Mouse (Mus musculus) v-Abl transformed pro-B cells (cell line): ENCODE results near the gene Cdh4.

ENCODE experiments used
- in situ Hi-C, 2 experiments: fragments of 400-800 bp; cut with MboI; formaldehyde crosslinking; loops; one replicate each; pipeline ENCODE4 v1.15.1; 2025; ENCODE audit not compliant: unreplicated experiment in 2 of 2

Gene Cdh4

DNA sequence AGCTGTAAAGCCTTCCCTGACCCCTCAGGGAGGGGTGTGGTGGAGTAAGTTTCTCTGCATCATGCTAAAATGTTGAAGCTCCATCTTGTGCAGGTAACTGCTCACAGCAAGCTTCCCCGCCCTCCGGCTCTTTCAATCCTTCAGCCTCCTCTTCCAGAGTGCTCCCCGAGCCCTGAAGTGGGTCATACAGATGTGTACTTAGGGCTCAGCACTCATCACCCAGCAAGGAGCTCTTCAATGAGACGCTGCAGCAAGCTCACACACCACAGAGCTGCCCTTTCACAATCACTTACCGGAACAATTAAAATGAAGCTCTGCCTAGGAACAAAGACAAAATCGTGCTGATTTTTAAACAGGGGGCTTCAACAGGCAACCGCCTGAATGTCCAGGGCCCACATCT lies 393.3 kb downstream of the Cdh4 start:
- in situ Hi-C loops, result no loop called here

DNA sequence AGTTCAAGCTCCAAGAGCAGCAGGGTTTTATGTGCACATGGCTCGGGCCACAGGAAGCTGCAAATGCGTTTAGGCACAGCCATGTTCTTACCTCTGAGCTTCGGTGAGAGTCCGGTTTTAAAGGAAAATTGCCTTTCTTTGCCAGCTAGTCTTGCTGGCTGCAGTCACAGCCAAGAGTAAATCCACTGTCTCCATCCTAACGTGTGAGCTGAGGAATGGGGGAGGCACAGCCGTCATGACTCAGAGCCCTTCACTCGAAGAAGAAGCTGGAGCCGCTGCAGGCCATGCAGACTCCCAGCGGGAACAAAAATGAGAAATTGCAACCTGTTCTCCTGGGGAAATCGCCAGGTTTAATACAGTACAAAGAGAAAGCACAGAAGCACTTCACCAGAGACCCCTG lies 395.0 kb downstream of the Cdh4 start:
- in situ Hi-C loops, result no loop called here

DNA sequence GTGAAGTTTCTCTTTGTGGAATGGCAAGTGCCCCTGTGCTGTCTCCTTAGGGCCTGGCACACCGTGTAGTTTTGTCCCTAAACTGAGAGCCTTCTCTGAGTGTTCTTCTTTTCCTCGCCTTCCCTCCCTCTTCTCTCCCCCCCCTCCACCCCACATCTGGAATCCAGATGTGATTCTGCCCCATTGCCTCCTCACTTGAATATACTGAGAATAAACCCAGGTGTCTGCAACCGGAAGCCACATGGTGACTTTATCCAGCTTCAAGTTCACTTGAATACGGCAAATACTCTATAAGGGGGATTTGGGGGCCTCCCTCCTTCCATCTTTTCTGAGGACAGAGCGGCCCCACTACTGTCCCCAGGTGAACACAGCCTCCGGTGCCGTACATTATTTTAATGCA lies 395.8 kb downstream of the Cdh4 start:
- in situ Hi-C loops, result no loop called here

DNA sequence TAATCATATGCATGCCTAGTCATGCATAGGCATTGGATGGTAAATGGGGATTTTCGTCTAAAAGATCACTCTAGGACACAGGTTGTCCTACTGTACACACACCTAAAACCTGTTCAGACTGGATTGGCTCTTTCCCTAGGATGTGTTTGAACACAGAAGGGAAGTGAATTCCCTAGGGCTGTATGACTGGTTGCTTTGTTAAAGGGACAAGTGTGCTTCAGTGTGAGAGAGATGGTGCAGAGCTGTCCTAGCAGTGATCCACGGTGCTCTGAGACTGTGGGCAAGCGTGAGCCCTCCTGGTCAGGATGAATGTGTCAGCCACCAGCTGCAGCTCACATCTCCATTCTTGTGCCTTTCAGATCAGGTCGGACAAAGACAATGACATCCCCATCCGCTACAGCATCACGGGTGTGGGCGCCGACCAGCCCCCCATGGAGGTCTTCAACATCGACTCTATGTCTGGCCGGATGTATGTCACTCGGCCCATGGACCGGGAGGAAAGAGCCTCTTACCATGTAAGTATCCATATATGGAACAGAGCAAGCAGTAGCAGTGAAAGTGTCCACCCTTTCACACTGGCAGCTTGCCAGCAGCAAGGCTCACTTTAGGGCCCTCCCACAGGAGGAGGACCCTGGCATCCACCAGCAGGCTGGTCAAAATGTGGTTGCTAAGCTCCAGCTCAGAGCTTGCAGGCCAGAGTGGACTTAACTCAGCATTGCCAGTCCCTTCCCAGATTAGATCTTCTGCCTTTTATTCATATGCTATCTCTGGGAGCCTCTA lies 400.6 kb downstream of the Cdh4 start:
- in situ Hi-C loops, result no loop called here

DNA sequence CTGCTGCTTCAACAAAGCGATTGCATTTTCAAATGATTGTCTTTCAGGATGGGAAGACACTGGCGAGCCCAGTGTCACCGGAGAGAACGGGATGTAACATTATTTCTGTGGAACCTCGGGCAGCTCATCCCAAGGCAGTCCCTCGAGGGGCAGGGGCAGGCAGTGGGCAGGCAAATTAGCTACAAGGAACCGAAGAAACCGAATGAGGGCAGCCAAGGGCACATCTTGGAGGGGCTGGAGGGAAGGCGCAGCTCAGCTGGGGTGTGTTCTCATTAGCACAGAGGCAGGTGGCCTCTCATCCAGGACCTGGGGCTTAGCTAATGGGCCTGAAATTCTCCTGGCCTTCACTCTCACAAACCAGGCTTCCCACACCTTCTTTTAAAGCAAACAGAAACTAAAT lies 407.5 kb downstream of the Cdh4 start:
- in situ Hi-C loops, result no loop called here

DNA sequence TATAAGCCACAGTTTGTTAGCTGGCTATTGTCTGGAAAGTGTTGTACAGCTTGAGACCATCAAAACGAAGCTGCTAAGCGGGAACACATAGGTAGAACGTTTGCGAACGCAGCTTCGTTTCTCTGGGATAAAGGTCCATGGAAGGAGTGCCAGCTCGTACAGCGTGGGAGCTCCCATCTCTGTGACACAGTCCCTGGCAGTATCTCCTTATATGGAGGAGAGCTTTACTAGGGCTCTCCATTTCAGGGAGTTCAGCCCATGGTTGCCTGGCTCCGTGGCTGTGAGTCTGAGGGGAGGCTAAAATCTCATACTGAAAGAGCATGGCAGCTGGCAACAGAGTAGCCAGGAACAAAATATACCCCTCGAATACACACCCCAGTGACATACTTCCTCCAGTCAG lies 409.9 kb downstream of the Cdh4 start:
- in situ Hi-C loops, result no loop called here

DNA sequence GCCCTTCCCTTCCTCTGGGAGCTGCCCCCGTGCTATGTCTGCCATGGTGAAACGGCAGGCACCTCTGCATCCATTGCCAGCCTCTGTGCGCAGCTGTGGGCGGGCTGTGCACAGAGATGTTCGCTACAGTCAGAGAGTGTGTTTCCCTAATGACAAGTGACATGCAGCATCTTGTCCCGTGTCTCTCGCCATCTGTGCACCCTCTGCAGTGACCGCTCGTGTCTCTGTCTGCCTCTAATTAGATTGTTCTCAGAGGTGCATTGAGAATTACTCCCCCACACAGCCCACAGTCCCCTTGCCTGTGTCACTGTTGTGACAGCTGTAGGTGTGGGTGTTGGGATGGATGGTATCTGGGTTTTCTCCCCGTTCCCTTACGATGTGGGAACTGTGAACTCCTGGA lies 410.6 kb downstream of the Cdh4 start:
- in situ Hi-C loops, result no loop called here

DNA sequence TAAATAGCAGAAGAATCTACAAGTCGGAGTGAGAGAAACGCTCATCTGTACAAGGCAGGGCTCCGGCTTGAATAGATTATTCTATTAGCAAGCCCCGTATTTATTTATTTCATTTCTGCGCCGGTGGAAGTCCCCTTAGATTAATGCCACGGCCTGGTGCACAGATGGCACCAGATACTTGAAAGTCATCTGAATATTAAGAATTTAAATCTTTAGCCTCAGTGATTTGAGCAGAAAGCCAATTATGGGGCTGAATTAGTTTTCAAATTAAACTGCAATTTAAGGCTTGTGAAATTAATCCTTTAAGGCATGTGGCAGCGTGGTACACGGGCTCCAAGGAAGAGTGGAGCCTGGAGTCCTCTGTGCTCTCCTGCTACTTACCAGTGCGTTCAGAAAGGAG lies 411.7 kb downstream of the Cdh4 start:
- in situ Hi-C loops, result no loop called here

DNA sequence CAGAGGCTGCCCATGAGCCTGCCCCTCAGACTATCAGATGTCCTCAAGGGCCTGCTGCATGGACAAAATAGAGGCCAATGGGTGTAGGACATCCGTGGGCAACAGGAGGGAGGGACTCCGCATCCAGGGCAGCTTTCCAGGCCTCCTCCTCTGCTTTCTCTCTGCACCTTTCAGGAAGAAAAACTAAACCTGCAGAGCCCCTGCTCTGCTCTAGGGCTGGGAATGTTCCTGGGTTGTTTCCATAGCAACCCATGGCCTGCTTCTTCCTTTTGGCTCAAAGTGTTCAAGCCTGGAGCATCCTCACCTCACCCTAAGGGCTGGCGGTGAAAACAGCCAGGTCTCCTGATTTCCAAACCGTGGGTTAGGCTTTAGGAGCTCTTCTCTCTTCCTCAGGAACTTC lies 414.9 kb downstream of the Cdh4 start:
- in situ Hi-C loops, result no loop called here

DNA sequence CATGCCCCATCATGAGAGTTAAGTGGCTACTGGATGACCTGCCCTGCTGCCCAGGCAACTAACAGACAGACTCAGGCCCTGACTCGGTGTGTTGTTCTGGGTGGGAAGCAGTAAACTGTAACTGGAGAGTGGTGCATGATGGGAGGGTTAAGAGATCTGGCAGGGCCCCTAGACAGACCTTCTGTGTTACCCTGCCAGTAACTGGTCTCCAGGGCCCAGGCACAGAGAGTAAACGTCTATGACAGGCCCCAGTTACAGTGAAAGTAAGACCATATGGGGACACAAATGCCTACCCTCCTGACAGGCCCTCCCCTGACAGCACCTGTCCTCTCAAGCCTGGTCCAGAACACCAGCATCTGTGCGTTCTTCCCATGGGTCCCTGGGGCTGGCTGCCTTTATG lies 420.4 kb downstream of the Cdh4 start:
- in situ Hi-C loops, result no loop called here

DNA sequence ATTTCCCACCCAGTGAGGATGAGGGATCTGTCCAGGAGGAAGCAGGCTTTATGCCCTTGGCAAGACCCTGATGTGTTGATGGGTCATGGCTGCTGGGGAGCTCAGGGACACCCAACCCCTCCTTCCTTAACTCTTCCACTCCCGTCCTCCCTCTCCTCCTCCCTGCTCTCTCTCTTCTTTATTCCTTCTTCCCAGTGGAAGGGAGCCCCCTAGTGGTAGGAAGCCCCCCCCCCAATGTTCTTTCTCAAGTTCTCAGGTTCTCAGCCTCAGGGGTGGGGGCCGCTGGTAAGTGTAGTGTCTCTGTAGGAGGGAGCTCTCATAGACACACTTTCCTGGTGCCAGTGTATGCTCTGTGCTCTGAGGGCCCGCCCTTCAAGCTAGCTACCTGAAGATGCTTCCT lies 421.0 kb downstream of the Cdh4 start:
- in situ Hi-C loops, result no loop called here

DNA sequence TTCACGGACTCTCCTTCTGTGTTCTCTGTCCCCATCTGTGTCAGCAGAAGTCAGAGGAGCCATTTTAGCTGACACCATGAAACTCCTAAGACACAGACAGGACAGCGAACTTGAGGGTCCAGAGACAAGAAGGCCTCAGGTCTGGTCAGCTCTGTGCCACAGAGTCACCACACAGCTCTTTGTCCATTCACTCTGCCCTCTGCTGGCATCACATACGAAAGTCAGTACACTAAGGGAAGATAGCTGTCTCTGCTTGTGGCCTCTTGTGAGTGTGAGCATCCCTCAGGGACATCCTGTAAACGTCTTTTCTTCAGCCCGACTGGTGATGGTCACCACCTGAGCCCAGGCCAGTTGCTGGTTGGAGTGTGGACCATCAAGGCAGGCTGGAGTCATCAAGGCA lies 422.9 kb downstream of the Cdh4 start:
- in situ Hi-C loops, result no loop called here

DNA sequence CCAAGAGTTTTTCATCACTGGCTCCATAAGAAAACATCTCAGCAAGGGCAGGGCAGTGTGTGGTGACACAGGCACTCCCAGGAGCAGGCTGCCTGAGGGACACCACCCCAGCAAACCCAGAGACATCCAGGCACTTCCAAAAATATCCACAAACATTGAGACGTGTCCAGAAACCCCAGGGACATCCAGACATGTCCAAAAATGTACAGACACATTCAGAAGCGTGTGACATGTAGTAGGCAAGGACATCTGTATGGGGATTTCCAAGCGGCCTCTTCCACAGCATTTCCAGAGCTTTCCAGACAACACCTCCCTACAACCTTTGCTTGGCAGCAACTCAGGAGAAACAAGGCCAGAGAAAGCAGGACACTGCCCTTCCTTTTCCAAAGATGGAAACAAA lies 425.4 kb downstream of the Cdh4 start:
- in situ Hi-C loops, result no loop called here

DNA sequence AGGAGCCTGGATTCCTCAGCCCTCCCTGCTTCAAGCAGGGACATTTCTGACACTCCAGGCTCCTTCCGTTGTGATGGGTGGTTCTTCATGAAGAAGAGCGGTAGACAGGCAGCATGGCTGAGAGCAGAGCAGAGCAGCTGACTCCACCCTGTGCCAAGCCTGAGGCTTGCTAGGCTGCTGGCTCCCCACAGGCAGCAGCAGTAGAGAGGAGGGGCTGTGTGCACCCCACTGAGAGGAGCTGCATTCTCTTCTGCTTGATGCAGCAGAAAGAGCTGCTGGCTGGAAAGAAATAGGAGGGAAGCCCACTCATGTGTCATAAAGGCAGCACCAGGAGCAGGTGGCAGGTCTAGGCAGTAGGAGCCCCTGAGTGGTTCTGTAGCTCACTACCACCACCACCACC lies 427.6 kb downstream of the Cdh4 start:
- in situ Hi-C loops, result loop anchor here in 1 of 2 experiments (10.0 kb wide), 2 partner anchors 1295 to 1365 kb away; no protein-coding TSS in a partner anchor

DNA sequence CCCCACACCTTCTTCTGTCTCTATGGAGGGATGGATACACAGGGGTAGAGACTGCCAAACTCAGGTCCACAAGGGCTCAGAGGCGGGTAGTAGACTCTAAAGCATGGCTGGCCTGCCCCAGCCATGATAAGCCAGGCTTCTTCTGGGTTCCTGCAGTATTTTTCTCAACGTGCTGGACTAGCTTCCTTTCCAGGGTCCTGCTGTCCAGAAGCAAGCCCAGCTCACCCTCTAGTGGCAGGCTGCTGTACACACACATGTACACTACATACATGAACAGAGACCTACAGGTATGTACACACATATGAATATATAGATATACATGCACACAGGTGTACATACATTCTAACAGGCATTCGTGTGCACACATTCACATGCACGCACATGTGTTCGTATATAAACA lies 430.5 kb downstream of the Cdh4 start:
- in situ Hi-C loops, result loop anchor here in 1 of 2 experiments (10.0 kb wide), 2 partner anchors 1298 to 1368 kb away; no protein-coding TSS in a partner anchor

DNA sequence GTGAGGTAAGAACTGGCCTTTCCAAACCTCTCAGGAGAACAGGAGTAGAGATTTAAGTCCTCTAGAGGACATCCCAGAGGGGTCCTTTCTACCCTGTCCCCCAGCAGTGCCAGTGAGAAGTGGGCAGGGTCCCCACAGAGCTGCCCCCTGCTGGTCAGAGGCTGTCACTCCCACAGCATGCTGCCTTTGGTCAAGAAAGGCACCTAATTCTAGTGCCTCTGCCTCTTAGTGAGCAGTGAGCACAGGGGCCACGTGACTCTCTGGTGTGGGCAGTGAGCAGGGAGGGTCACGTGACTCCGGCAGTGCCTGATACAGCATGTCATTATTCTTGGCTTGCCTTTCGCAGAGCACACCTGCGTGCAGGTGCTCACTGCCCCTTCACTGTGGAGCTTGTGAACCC lies 431.1 kb downstream of the Cdh4 start:
- in situ Hi-C loops, result loop anchor here in 1 of 2 experiments (10.0 kb wide), 2 partner anchors 1299 to 1369 kb away; no protein-coding TSS in a partner anchor

DNA sequence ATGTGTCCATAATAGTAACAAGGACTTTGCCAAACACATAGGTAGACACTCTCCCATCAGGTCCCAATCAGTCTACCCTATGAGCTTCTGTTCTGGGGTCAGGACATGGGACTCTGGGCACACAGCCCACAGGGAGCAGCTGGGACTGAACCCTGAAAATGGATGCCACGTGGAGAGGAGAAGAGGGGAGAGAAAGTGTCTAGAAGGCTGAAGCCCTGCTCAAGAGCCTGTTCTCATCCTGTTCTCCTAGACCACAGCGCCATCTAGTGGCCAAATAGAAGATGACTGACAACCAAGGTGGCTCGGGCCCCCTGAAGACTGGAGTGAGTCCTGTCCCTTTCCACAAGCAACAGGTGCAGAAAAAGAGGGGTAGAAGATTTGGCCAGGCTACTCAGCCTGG lies 432.9 kb downstream of the Cdh4 start:
- in situ Hi-C loops, result loop anchor here in 1 of 2 experiments (10.0 to 25.0 kb wide), 3 partner anchors 1300 to 1738 kb away; no protein-coding TSS in a partner anchor

DNA sequence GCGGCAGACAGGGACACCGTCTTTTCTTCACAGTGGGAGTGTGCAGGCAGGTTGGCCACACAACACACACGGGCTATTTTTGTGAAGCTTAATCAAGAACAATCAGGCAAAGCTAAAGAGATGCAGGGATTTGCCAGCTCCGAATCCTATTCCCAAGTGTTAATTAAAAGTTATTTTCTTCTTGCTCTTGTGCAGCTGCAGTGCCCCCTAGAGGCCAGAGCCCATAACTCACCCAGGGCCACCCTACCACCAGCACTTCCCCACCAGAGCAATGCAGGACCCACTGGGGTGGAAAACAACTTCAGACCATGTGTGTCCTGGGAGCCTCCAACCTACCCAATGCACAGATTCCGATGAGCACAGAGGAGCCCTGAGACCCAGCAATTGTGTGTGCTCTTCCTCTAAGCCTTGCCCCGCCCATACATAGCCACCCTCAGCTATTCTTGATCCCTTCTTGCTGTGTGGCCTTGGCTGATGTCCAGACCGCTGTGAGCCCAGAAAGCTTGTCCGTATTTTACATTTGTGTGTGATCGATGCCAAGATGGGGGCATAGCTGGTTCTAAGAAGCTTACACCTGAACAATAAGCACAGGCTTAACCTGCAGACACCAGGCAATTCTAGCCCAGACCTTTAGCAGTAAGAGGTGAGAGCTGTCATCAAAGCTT lies 435.5 kb downstream of the Cdh4 start:
- in situ Hi-C loops, result loop anchor here in 1 of 2 experiments (10.0 to 25.0 kb wide), 3 partner anchors 1303 to 1740 kb away; no protein-coding TSS in a partner anchor

DNA sequence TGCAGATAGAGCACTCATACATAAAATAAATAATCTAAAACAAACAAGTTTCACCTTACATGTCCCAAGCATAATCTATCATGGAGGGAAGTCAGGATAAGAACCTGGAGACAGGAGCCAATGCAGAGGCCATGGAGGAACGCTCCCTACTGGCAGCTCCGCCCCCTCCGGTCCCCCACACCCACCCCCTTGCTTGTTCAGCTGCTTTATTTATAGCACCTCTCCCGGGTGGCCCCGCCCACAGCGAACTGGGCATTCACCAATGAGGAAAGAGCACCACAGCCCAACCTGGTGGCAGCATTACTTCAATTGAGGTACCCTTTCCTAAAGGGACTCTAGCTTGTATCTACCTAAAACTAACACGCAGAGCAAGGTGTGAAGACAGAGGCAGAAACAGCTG lies 442.3 kb downstream of the Cdh4 start:
- in situ Hi-C loops, result loop anchor here in 1 of 2 experiments (25.0 kb wide), 1 partner anchor 1747 kb away; no protein-coding TSS in a partner anchor

DNA sequence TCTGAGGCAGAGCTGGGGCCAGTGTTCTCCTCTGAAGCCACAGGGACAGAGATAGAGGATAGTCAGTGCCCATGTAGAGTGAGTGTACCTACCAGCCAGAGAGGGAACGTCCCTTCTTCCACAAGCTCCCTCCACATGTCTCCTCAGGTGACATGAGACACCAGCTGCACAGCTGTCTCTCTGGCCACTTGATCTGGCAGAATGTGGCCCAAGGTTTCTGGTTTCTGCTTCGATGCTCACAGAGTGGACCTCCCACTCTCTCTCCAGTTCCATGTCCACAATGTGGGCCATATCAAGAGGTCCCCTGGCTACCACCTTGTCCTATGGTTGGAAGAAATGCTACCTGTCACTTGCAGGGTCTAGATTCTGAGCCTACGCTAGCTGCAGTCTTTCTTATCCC lies 448.8 kb downstream of the Cdh4 start:
- in situ Hi-C loops, result loop anchor here in 1 of 2 experiments (25.0 kb wide), 1 partner anchor 1754 kb away; no protein-coding TSS in a partner anchor

DNA sequence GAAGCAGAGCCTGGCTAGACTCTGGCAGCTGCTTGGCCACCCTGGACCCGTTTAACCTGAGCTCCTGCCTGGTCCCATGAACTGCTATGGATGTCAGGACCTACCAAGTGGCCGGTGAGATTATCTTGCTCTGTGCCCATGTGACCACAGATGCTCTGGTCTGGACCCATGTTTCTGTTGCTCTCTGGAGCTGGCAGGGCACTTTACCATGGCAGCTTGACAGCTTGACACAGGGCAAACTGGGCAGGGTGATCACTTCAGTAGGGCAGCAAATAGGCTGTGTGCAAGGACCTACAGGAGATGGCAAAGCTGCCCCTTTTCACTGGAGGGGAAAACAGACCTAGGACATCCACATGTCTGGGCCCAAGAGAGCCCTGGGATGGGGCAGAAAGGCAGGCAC lies 454.7 kb downstream of the Cdh4 start:
- in situ Hi-C loops, result loop anchor here in 1 of 2 experiments (25.0 kb wide), 1 partner anchor 1760 kb away; no protein-coding TSS in a partner anchor
